Mouse (Mus musculus) liver, embryonic 15.5 days (tissue): ENCODE data around the gene Trim2. TPM values are rescaled to one million over a fixed set of nuclear protein-coding genes. Genes with fewer than 3 reads are reported as not detected.

ENCODE experiments used
- ATAC-seq: fragments of 200-750 bp; cut with Nextera tagmentation; 2 replicates; pipeline ENCODE4 v1.8.0; 2017; ENCODE audit warnings: moderate number of reproducible peaks, mild to moderate bottlenecking, moderate library complexity; ENCODE audit not compliant: insufficient read depth
- H3K27ac ChIP-seq: fragments of 300-500 bp; sonication (generic); replicated peaks from 2 replicates; pipeline ENCODE4 v1.5.1; 2015; ENCODE audit warnings: mild to moderate bottlenecking, inconsistent platforms
- H3K27me3 ChIP-seq: fragments of 300-500 bp; sonication (generic); 2 replicates; pipeline ENCODE4 v1.6.1; 2015; ENCODE audit warnings: mild to moderate bottlenecking, inconsistent platforms
- H3K36me3 ChIP-seq: fragments of 300-500 bp; sonication (generic); replicated peaks from 2 replicates; pipeline ENCODE4 v1.6.1; 2015; ENCODE audit warnings: moderate library complexity, mild to moderate bottlenecking, inconsistent platforms
- H3K4me1 ChIP-seq: fragments of 300-500 bp; sonication (generic); replicated peaks from 2 replicates; pipeline ENCODE4 v1.6.1; 2015; ENCODE audit warnings: inconsistent platforms
- H3K4me2 ChIP-seq: fragments of 300-500 bp; sonication (generic); 2 replicates; pipeline ENCODE4 v1.6.1; 2015; ENCODE audit warnings: moderate library complexity, mild to moderate bottlenecking, inconsistent platforms
- H3K4me3 ChIP-seq: fragments of 300-500 bp; sonication (generic); replicated peaks from 2 replicates; pipeline ENCODE4 v1.5.1; 2015; ENCODE audit warnings: mild to moderate bottlenecking, inconsistent platforms
- H3K9ac ChIP-seq: fragments of 300-500 bp; sonication (generic); 2 replicates; pipeline ENCODE4 v1.6.1; 2015; ENCODE audit warnings: moderate library complexity, mild to moderate bottlenecking, inconsistent platforms
- H3K9me3 ChIP-seq: fragments of 300-500 bp; sonication (generic); replicated peaks from 2 replicates; pipeline ENCODE4 v1.6.1; 2016; ENCODE audit warnings: inconsistent platforms
- WGBS: fragments of 180-500 bp; shearing (Covaris S2); methylation state at CpG from one replicate; pipeline ENCODE4 v1.1.7; 2015; ENCODE audit warnings: mixed read lengths; ENCODE audit not compliant: insufficient replicate concordance; 5-methylcytosine and 5-hydroxymethylcytosine counted together
- polyA plus RNA-seq: library from polyadenylated mRNA; unstranded; fragments of >200 nt; fragmentation: Nextera tagmentation; extraction: Ambion mirVana; gene quantifications from 2 replicates; pipeline ENCODE4 v1.2.1, GENCODE M21; 2015

Gene Trim2
- polyA plus RNA-seq, 1 experiment from 2014 or later: 4.8 TPM

DNA sequence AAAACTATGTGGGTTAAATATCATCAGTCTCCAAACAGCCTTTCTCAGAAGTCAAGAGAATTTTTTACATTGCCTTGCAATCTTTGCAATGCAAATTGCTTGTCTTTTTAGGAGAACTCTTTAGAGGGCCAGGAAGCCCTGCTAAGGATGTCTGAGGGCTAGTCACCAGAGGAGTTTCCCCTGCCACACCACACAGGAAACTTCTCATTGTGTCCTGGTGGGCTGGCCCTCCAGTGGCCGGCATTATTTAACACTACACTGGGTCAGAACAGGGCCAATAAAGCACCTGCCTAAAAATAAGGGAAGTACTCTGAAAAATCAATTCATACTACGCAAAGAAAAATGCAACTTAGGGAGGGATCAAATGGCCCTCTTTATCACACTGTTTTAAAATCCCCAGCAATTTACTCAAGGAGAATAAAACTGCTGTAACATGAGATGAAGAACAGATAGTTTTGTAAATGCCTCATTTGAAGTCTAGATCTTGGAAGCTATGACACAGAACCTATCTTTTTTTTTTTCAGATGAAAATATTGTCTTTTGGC lies 87.4 kb downstream of the Trim2 start:
- H3K27me3 ChIP-seq: peaks cover 54% of the 10 kb centered on the region
- no peak for ATAC-seq
- WGBS: 28% methylated on average over 2 of the region's 2 CpGs
- no peak overlapping the region for H3K4me2 ChIP-seq
- no peaks in the 10 kb centered on the region for H3K9me3 ChIP-seq
- H3K9ac ChIP-seq: no peak overlapping the region
- no peaks in the 10 kb centered on the region for H3K36me3 ChIP-seq
- H3K4me3 ChIP-seq: no peak overlapping the region
- H3K4me1 ChIP-seq: peaks cover 8% of the 10 kb centered on the region; the same call in 1 of the 2 replicates
- H3K27ac ChIP-seq: no peak overlapping the region

DNA sequence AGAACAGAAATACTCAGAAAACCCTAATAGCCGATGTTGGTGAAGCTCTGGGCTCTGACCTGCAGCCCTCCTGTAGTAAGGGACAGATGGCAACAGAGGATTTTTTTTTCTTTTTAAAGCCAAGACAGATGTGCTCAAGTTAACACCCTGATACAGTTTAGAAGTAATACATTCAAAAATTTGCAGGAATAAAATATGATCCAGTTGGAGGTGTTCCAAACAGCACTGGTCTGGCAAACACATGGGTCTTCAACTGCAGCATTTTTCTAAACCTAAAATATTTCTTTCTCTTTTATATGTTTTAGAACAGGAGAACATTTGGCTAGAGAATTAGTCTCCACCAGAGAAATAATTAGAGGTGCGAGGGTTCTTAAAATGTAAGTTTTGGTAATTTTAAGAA lies 88.2 kb downstream of the Trim2 start:
- no peak overlapping the region for H3K9ac ChIP-seq
- no peaks in the 10 kb centered on the region for H3K36me3 ChIP-seq
- no peaks in the 10 kb centered on the region for H3K9me3 ChIP-seq
- H3K4me2 ChIP-seq: no peak overlapping the region
- H3K4me3 ChIP-seq: no peak overlapping the region
- H3K27ac ChIP-seq: no peak overlapping the region
- 62% methylated on average over 2 of the region's 2 CpGs for WGBS
- peaks cover 8% of the 10 kb centered on the region; the same call in 1 of the 2 replicates for H3K4me1 ChIP-seq
- ATAC-seq: no peak
- H3K27me3 ChIP-seq: peaks cover 52% of the 10 kb centered on the region

DNA sequence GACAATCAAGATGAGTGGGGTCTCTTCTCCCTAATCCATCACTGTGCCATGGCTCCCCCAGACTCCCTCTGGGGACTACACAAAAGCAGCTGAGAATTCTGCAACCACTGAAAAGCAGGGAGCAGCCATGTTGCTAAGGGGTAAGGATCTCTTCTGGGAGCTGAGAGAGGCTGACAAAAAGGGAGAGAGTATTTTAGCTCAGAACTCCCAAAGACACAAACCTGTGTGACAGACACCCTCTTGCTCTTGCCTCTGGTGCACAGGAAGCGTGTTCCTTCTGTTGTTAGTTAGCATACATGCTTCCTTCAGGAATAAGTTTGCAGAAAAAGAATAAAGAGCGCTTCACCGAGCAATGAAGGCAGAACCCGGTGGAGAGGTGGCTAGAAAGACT lies 88.7 kb downstream of the Trim2 start:
- Histone ChIP-seq H3K27ac (no peak overlapping the region), H3K9me3 (no peaks in the 10 kb centered on the region), H3K9ac (no peak overlapping the region), H3K4me2 (no peak overlapping the region), H3K27me3 (peaks cover 47% of the 10 kb centered on the region), H3K36me3 (no peaks in the 10 kb centered on the region), H3K4me1 (peaks cover 8% of the 10 kb centered on the region; the same call in 1 of the 2 replicates), H3K4me3 (no peak overlapping the region)
- WGBS: 51% methylated on average over 4 of the region's 4 CpGs
- ATAC-seq: no peak

DNA sequence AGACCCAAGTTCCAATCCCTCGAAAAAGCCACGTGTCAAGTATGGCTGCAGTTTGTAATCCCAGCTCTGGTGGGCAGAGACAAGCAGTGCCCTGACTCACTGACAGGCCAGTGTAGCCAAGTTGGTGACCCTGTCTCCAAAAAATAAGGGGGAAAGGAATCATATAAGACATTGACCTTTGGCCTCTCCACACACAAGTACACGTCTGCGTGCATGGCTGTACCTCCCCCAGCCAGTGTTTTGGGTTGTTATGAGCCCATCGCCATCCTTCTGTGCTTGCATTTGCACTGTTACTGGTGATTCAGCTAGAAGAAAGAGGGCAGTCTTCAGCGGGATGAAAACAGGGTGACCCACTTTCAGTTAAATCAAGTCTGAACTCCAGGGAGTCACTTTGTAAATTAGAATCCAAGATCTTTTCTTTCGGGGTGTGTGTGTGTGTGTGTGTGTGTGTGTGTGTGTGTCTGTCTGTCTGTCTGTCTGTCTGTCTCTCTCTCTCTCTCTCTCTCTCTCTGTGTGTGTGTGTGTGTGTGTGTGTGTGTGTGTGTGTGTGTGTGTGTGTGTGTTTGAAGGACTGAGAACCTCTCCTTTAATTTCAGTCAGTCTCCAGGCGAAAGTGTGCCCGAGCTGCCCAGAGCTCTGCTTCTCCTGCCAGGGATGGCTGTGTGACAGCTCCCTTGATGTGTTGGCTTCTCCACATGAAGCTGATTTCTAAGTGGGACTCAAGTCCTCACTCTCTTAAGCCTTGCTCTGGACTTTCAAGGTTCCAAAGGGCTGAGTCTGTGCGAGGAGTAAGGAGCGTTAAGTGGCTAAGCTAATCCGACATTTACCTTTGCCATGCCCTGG lies 89.3 kb downstream of the Trim2 start:
- Histone ChIP-seq H3K36me3 (no peaks in the 10 kb centered on the region), H3K4me1 (peaks cover 8% of the 10 kb centered on the region; the same call in 1 of the 2 replicates), H3K9ac (no peak overlapping the region), H3K27ac (no peak overlapping the region), H3K27me3 (peaks cover 44% of the 10 kb centered on the region), H3K4me2 (no peak overlapping the region), H3K4me3 (no peak overlapping the region), H3K9me3 (no peaks in the 10 kb centered on the region)
- 70% methylated on average over 12 of the region's 12 CpGs for WGBS
- ATAC-seq: no peak

DNA sequence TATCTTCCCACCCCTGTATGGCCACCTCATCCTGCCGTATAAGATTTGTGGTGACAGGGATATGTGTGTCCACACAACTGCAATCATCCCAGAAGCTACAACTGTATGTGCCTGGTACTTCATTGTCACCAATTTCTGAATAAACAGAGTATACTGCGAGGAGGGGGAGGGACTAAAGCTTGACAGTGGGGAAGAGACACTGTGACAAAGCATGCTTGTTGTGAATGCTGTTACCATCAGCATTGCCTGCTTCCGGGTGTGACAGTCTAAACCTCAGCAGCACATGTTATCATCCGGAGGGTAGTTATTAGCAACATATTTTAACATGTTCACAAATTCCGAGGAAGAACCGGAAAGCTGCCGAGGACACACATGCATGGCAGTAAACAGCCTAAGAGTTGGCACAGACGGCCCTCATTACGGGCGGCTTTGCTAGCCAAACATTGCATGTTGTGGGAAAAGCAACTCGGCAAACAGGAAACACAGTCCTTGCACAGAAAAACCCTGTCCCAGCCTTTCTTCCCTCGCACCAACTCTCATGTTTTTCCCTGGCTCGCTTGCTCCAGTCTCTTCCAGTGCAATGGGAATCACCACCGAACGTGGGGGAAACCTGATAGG lies 90.8 kb downstream of the Trim2 start:
- Histone ChIP-seq H3K36me3 (no peaks in the 10 kb centered on the region), H3K4me1 (peaks cover 6% of the 10 kb centered on the region; the same call in 1 of the 2 replicates), H3K9ac (no peak overlapping the region), H3K4me3 (no peak overlapping the region), H3K27me3 (peaks cover 30% of the 10 kb centered on the region), H3K9me3 (no peaks in the 10 kb centered on the region), H3K27ac (no peak overlapping the region), H3K4me2 (no peak overlapping the region)
- ATAC-seq: no peak
- WGBS: 66% methylated on average over 15 of the region's 15 CpGs

DNA sequence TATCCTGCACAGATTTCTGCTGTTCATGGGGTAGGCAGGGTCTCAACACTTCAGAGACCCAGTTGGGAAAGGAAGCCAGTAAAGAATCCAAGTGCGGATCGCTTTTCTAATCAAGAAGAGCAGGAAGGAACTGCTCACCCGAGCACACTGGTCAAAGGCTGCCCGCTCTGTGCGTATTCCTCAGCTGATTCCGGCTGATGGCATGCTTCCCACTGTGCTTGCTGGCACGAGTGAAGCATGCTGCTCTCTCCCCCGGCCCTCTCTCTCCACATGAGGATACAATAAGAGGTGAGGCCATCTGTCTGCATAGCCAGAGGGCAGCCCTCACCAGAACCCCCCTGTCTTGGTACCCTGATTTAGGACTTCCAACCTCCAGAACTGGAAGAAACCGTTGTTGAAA lies 91.4 kb downstream of the Trim2 start:
- no peaks in the 10 kb centered on the region for H3K36me3 ChIP-seq
- 0 out of 2 replicates have a peak, but pooled peaks cover 5% of the 10 kb centered on the region for H3K4me1 ChIP-seq
- H3K4me3 ChIP-seq: no peak overlapping the region
- H3K27me3 ChIP-seq: peaks cover 24% of the 10 kb centered on the region
- 64% methylated on average over 9 of the region's 9 CpGs for WGBS
- no peak for ATAC-seq
- no peaks in the 10 kb centered on the region for H3K9me3 ChIP-seq
- H3K4me2 ChIP-seq: no peak overlapping the region
- H3K9ac ChIP-seq: no peak overlapping the region
- H3K27ac ChIP-seq: no peak overlapping the region

DNA sequence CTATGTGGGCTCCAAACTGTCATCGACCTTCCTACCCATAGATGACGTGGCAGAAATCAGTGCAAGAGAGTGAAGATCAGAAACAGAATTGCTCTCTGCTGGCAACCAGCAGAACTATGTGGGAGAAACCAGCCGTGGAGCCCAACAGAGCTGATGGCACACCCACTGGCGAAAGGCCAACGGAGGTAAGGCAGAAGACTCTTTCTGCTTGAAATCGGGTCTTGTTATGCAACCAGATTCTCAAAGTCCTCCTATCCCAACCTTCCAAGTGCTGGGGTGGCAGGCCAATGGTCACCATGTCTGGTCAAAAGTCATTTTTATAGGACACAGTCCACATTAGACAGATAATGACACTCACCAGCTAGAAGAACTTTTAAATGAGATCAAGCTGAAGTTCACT lies 92.2 kb downstream of the Trim2 start:
- Histone ChIP-seq H3K27ac (no peak overlapping the region), H3K4me1 (0 out of 2 replicates have a peak, but pooled peaks cover 5% of the 10 kb centered on the region), H3K36me3 (no peaks in the 10 kb centered on the region), H3K27me3 (peaks cover 17% of the 10 kb centered on the region), H3K9ac (no peak overlapping the region), H3K4me3 (no peak overlapping the region), H3K9me3 (no peaks in the 10 kb centered on the region), H3K4me2 (no peak overlapping the region)
- no peak for ATAC-seq
- 61% methylated on average over 6 of the region's 6 CpGs for WGBS

- no peak overlapping the region for H3K27ac ChIP-seq
- H3K9me3 ChIP-seq: no peaks in the 10 kb centered on the region
- no peak overlapping the region for H3K4me3 ChIP-seq
- H3K27me3 ChIP-seq: no peaks in the 10 kb centered on the region
- 64% methylated on average over 7 of the region's 7 CpGs for WGBS
- H3K9ac ChIP-seq: no peak overlapping the region
- no peak for ATAC-seq
- H3K4me2 ChIP-seq: no peak overlapping the region
- 0 out of 2 replicates have a peak, but pooled peaks cover 5% of the 10 kb centered on the region for H3K4me1 ChIP-seq
- no peaks in the 10 kb centered on the region for H3K36me3 ChIP-seq
These were observed 95.3 kb downstream of the Trim2 start for GRCm38 (mm10) chr3:84211340-84211875.

DNA sequence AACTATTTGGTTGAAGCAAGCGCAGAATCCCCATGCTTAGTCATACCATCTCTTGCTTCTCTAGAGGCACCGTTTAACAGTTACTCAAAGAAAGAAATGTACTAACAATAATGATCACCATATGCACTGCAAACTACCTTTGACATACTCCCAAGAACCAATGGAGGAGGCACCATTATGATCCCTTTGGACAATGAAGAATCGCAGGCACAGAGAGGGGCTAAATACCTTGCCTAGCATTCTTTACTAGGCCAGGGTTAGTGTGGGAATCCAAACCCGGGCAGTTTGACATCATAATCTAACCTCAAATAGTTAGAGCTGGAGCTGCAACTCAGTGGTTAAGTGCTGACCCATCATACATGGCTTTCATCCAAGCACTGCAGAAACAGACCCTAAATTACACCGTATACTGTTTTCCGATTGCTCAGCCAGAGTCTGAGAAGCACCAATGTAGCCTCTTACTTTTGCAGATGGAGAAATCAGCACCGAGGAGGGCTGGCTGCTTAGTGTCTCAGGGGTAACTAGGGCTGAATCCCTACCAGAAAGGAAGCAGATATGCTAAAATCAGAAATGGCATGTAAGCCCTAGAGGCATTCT lies 97.7 kb downstream of the Trim2 start:
- ATAC-seq: no peak
- Histone ChIP-seq H3K27ac (no peak overlapping the region), H3K4me3 (no peak overlapping the region), H3K36me3 (no peaks in the 10 kb centered on the region), H3K27me3 (no peaks in the 10 kb centered on the region), H3K4me1 (no peaks in the 10 kb centered on the region), H3K9ac (no peak overlapping the region), H3K9me3 (no peaks in the 10 kb centered on the region), H3K4me2 (no peak overlapping the region)
- WGBS: 79% methylated on average over 7 of the region's 7 CpGs

- no peak overlapping the region for H3K9ac ChIP-seq
- no peaks in the 10 kb centered on the region for H3K27me3 ChIP-seq
- no peaks in the 10 kb centered on the region for H3K9me3 ChIP-seq
- no peak overlapping the region for H3K27ac ChIP-seq
- H3K4me1 ChIP-seq: no peaks in the 10 kb centered on the region
- no peak overlapping the region for H3K4me3 ChIP-seq
- H3K4me2 ChIP-seq: no peak overlapping the region
- ATAC-seq: no peak
- H3K36me3 ChIP-seq: no peaks in the 10 kb centered on the region
- WGBS: 69% methylated on average over 7 of the region's 7 CpGs
These were observed 98.2 kb downstream of the Trim2 start for GRCm38 (mm10) chr3:84208475-84208874.

- Histone ChIP-seq H3K4me1 (no peaks in the 10 kb centered on the region), H3K4me3 (no peak overlapping the region), H3K27me3 (no peaks in the 10 kb centered on the region), H3K9ac (no peak overlapping the region), H3K9me3 (no peaks in the 10 kb centered on the region), H3K4me2 (no peak overlapping the region), H3K27ac (no peak overlapping the region), H3K36me3 (no peaks in the 10 kb centered on the region)
- ATAC-seq: no peak
- 38% methylated on average over 2 of the region's 2 CpGs for WGBS
These were observed 99.3 kb downstream of the Trim2 start for GRCm38 (mm10) chr3:84207366-84207765.
